Mouse (Mus musculus) heart, adult 11 months (tissue): ENCODE results near the gene Brsk2.

ENCODE experiments used
- DNase-seq: peaks from one replicate; pipeline ENCODE4 v3.0.0; 2022

The Brsk2 gene

GRCm38 (mm10) chr7:141957524-141958051, 8.0 kb downstream of the Brsk2 start:
- no peak for DNase-seq

GRCm38 (mm10) chr7:141958211-141958610, 8.7 kb downstream of the Brsk2 start:
- DNase-seq = peak; percentile 82

- DNase-seq = no peak
Observed at GRCm38 (mm10) chr7:141959133-141959532, 9.6 kb downstream of the Brsk2 start.

- peak; percentile 84 for DNase-seq
Observed at GRCm38 (mm10) chr7:141960926-141961325, 11.4 kb downstream of the Brsk2 start.

- peak; percentile 91 for DNase-seq
Observed at GRCm38 (mm10) chr7:141961491-141961890, 11.9 kb downstream of the Brsk2 start.

GRCm38 (mm10) chr7:141962521-141962920, 13.0 kb downstream of the Brsk2 start:
- DNase-seq = no peak

GRCm38 (mm10) chr7:141966281-141966680, 16.7 kb downstream of the Brsk2 start:
- no peak for DNase-seq

- no peak for DNase-seq
Observed at GRCm38 (mm10) chr7:141972831-141973619, 23.5 kb downstream of the Brsk2 start.

- no peak for DNase-seq
Observed at GRCm38 (mm10) chr7:141978003-141978402, 28.5 kb downstream of the Brsk2 start.

- no peak for DNase-seq
Observed at GRCm38 (mm10) chr7:141979247-141979646, 29.7 kb downstream of the Brsk2 start.

- DNase-seq = no peak
Observed at GRCm38 (mm10) chr7:141981237-141981636, 31.7 kb downstream of the Brsk2 start.

- DNase-seq = no peak
Observed at GRCm38 (mm10) chr7:141988314-141988806, 38.8 kb downstream of the Brsk2 start.

- DNase-seq = no peak
Observed at GRCm38 (mm10) chr7:141991183-141991582, 41.6 kb downstream of the Brsk2 start.

- DNase-seq = no peak
Observed at GRCm38 (mm10) chr7:141994121-141994520, 44.6 kb downstream of the Brsk2 start.

- DNase-seq = no peak
Observed at GRCm38 (mm10) chr7:142000661-142001060, 51.1 kb downstream of the Brsk2 start.

GRCm38 (mm10) chr7:142001597-142002340, 52.2 kb downstream of the Brsk2 start:
- no peak for DNase-seq

- no peak for DNase-seq
Observed at GRCm38 (mm10) chr7:142016562-142016961, 67.0 kb downstream of the Brsk2 start.

- DNase-seq = no peak
Observed at GRCm38 (mm10) chr7:142019699-142020098, 70.1 kb downstream of the Brsk2 start.

- peak; percentile 94 for DNase-seq
Observed at GRCm38 (mm10) chr7:142020827-142021226, 71.3 kb downstream of the Brsk2 start.

- no peak for DNase-seq
Observed at GRCm38 (mm10) chr7:142025196-142025595, 75.6 kb downstream of the Brsk2 start.

GRCm38 (mm10) chr7:142025926-142026325, 76.4 kb downstream of the Brsk2 start:
- no peak for DNase-seq

- no peak for DNase-seq
Observed at GRCm38 (mm10) chr7:142030073-142030472, 80.5 kb downstream of the Brsk2 start.

GRCm38 (mm10) chr7:142034198-142034597, 84.6 kb downstream of the Brsk2 start:
- peak; percentile 99 for DNase-seq
